Mouse (Mus musculus) lung, embryonic 14.5 days (tissue): ENCODE measurements around the gene Rpl27a. TPM values are rescaled to one million over a fixed set of nuclear protein-coding genes. Genes with fewer than 3 reads are reported as not detected.

Source experiments
- ATAC-seq: fragments of 200-750 bp; cut with Nextera tagmentation; 2 replicates; pipeline ENCODE4 v1.8.0; 2017; ENCODE audit warnings: mild to moderate bottlenecking, moderate TSS enrichment, moderate library complexity; ENCODE audit not compliant: insufficient read depth
- DNase-seq: peaks from one replicate; pipeline ENCODE4 v3.0.0-alpha.2; 2015
- H3K27ac ChIP-seq: fragments of 300-500 bp; sonication (generic); 2 replicates; pipeline ENCODE4 v1.5.1; 2014; ENCODE audit warnings: low read depth, mild to moderate bottlenecking, moderate library complexity
- H3K27me3 ChIP-seq: fragments of 300-500 bp; sonication (generic); 2 replicates; pipeline ENCODE4 v1.6.1; 2014; ENCODE audit warnings: low read length, control low read depth; ENCODE audit not compliant: insufficient read depth
- H3K36me3 ChIP-seq: fragments of 300-500 bp; sonication (generic); 2 replicates; pipeline ENCODE4 v1.6.1; 2014; ENCODE audit warnings: control low read depth; ENCODE audit not compliant: insufficient read depth
- H3K4me1 ChIP-seq: fragments of 300-500 bp; sonication (generic); 2 replicates; pipeline ENCODE4 v1.6.1; 2014; ENCODE audit warnings: antibody characterized with exemption, control low read depth; ENCODE audit not compliant: insufficient read depth
- H3K4me2 ChIP-seq: fragments of 300-500 bp; sonication (generic); 2 replicates; pipeline ENCODE4 v1.6.1; 2014; ENCODE audit warnings: mild to moderate bottlenecking
- H3K4me3 ChIP-seq: fragments of 300-500 bp; sonication (generic); 2 replicates; pipeline ENCODE4 v1.5.1; 2014; ENCODE audit warnings: low read depth, low read length
- H3K9ac ChIP-seq: fragments of 300-500 bp; sonication (generic); 2 replicates; pipeline ENCODE4 v1.6.1; 2014
- H3K9me3 ChIP-seq: fragments of 300-500 bp; sonication (generic); 2 replicates; pipeline ENCODE4 v1.6.1; 2016; ENCODE audit warnings: low read depth, low read length, control low read depth
- CTCF ChIP-seq: IDR thresholded peaks from 2 replicates; pipeline ENCODE4 v1.5.1; 2016; ENCODE audit warnings: antibody characterized with exemption, low read depth
- WGBS: fragments of 180-500 bp; shearing (Covaris S2); extraction: QIAGEN DNeasy Blood & Tissue Kit; methylation state at CpG from one replicate; pipeline ENCODE4 v1.1.7; 2014; 5-methylcytosine and 5-hydroxymethylcytosine counted together
- polyA plus RNA-seq: library from polyadenylated mRNA; unstranded; fragments of >200 nt; fragmentation: Nextera tagmentation; extraction: Ambion mirVana; gene quantifications from 2 replicates; pipeline ENCODE4 v1.2.1, GENCODE M21; 2014

Gene Rpl27a
- polyA plus RNA-seq, 1 experiment from 2014 or later: 166 TPM

DNA sequence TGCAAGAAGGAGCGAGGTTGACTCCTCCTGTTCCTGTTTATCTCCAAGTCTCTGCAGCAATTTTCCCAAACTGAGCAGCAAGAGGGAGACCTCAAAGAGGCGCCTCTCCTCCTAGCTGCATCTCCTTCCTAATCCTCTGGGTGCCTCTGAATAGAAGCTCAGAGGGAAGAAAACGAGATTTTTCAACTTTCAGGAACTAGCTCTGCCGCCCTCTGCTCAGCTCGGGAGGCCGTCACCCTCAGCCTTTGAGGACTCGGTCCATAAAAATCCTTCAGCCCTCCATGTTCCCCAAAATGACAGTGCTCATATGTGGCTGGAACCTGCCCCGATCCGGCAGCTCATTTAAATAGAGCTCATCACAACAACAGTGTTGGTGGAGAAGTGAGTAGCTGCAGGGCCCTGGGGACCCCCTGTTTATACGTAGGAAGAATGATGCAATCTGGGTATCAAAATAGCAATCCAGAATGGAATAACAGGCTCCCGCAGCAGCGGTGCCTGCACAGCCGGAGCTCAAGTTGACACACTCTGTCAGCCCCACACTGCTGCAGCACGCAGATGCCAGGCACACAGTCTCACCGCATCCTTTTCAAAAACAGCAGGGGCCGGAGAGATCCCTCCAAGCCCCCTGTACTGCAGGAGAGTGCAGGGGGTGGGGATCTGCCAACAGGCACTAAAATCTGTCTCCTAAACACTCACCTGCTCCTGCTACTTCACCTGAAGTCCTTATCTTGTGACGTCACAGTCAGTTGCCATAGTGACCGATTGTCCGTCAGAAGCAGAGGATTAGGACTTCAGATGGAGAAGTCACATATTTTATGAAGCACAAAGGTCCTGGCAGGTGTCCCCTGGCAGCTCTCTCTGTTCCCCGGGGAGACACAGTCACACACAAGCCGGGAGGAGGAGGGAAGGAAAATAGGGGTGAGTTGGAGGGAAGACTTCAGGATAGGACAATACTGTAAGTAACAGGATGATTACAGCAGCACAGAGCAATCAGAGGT, 25.3 kb upstream of the Rpl27a start:
- 10% methylated on average over 21 of the region's 21 CpGs for WGBS
- TF ChIP-seq CTCF: no peak
- peak overlapping the region; percentile 41 for H3K4me2 ChIP-seq
- H3K4me3 ChIP-seq: peak overlapping the region; percentile 8
- peak overlapping the region; percentile 26; the same call in 1 of the 2 replicates for H3K9ac ChIP-seq
- no peak overlapping the region for H3K27ac ChIP-seq
- DNase-seq (peak; percentile 43), ATAC-seq (0 out of 2 replicates have a peak, but pooled peaks have one; percentile 4)
- no peaks in the 10 kb centered on the region for H3K9me3 ChIP-seq
- H3K27me3 ChIP-seq: no peaks in the 10 kb centered on the region
- no peaks in the 10 kb centered on the region for H3K4me1 ChIP-seq
- no peaks in the 10 kb centered on the region for H3K36me3 ChIP-seq

DNA sequence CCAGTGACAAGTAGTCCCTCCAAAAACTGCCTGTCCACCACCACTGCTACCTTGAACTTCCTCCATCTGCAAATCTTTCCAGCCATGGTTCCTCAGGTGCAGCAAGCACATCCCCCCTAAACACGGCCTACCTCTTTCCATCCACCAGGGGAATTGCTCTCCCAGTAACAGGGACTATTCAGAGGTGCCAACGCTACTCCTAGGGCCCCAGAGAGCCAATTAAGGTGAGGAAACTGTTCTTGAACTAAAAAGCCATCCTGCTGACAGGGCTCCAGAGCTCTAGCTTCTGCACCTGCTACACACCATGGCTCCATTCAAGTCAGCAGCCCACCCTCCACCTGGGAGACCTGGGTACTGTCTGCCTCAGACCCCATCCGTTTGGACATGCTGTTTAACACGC, 21.4 kb upstream of the Rpl27a start:
- Histone ChIP-seq H3K4me3 (no peak overlapping the region), H3K27ac (no peak overlapping the region), H3K9ac (no peak overlapping the region), H3K4me1 (no peaks in the 10 kb centered on the region), H3K36me3 (no peaks in the 10 kb centered on the region), H3K4me2 (no peak overlapping the region), H3K27me3 (no peaks in the 10 kb centered on the region), H3K9me3 (no peaks in the 10 kb centered on the region)
- ATAC-seq (no peak), DNase-seq (no peak)
- WGBS: 63% methylated on average over 4 of the region's 4 CpGs
- TF ChIP-seq CTCF: no peak

DNA sequence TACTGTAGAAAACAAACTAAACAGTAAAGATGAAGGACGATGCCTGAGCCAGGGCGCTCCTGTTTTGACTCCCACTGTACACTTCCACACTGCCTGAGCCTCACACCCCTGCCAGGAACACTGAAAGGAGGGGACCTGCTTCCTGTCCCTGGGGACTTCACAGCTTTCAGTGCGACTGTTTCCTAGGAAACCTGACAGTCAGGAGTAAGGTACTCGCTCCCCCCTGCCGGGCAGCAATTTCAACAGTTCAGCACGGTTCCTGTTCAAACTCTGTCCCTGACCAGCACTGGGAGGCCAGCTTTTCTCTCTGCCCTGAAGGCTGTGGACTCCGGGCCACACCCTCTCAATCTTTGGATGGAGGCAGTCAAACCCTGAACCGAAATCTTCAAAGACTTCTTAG, 11.8 kb upstream of the Rpl27a start:
- H3K4me2 ChIP-seq: no peak overlapping the region
- no peaks in the 10 kb centered on the region for H3K4me1 ChIP-seq
- peak; percentile 54; the same call in 1 of the 2 replicates for ATAC-seq
- no peak overlapping the region for H3K4me3 ChIP-seq
- no peak overlapping the region for H3K27ac ChIP-seq
- no peaks in the 10 kb centered on the region for H3K27me3 ChIP-seq
- no peaks in the 10 kb centered on the region for H3K9me3 ChIP-seq
- no peaks in the 10 kb centered on the region for H3K36me3 ChIP-seq
- no peak for TF ChIP-seq CTCF
- WGBS: 8% methylated on average over 8 of the region's 8 CpGs
- DNase-seq: peak; percentile 42
- 0 out of 2 replicates have a peak overlapping the region, but pooled peaks have one; percentile 18 for H3K9ac ChIP-seq

DNA sequence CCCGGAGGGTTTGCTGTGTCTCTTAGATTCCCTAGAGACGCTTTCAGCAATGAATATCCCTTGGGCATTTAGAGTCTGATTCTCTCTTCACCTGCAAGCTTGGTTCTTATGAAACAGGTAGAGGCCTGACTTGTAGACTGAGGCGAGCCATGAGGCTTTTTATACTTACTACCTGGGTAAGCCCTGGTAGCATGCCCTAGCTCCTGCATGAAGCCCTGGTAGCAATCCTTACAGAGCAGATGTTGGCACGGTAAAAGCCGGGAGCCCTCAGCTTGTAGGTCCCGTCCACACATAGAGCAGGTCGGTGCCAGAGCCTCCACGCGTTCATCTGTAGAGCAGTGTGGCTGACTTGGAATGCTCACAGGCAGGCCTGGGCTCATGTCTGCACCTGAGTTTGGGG, 11.4 kb upstream of the Rpl27a start:
- H3K4me3 ChIP-seq: no peak overlapping the region
- no peak overlapping the region for H3K9ac ChIP-seq
- no peaks in the 10 kb centered on the region for H3K27me3 ChIP-seq
- no peak overlapping the region for H3K27ac ChIP-seq
- H3K4me1 ChIP-seq: no peaks in the 10 kb centered on the region
- H3K36me3 ChIP-seq: no peaks in the 10 kb centered on the region
- WGBS: 48% methylated on average over 9 of the region's 9 CpGs
- DNase-seq (no peak), ATAC-seq (no peak)
- no peak overlapping the region for H3K4me2 ChIP-seq
- no peak for TF ChIP-seq CTCF
- H3K9me3 ChIP-seq: no peaks in the 10 kb centered on the region

DNA sequence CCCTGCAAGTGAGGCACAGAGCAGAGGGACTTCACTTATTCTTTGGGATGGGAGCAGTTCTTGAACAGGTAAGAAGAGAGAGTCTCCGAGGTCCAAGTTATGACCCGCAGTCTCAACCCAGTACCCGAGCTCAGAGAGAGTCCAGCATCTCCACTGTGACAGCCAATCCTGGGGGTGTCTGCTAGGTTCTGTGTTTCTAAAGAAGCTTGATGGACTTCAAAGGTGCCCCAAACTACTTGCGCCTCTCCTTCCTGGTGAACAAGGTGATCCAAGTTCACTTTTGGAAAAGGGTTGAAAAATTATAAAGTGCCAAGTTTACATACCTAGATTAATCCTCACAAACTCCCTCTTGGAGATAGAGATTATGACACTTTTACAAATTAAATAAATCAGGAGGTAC, 10.9 kb upstream of the Rpl27a start, which contains the start of gene Trim66:
Trim66 (minus strand) TSS at position 101 of the 400 bp plus-strand sequence.
- 80% methylated on average over 4 of the region's 4 CpGs for WGBS
- no peaks in the 10 kb centered on the region for H3K4me1 ChIP-seq
- no peaks in the 10 kb centered on the region for H3K9me3 ChIP-seq
- no peaks in the 10 kb centered on the region for H3K36me3 ChIP-seq
- H3K4me2 ChIP-seq: no peak within 1 kb of the TSS
- H3K27ac ChIP-seq: no peak within 1 kb of the TSS
- H3K4me3 ChIP-seq: no peak within 1 kb of the TSS
- 0 out of 2 replicates have a peak within 1 kb of the TSS, but pooled peaks have one; percentile 18 for H3K9ac ChIP-seq
- no peak for TF ChIP-seq CTCF
- DNase-seq: no peak
- ATAC-seq: no peak
- H3K27me3 ChIP-seq: no peaks in the 10 kb centered on the region

DNA sequence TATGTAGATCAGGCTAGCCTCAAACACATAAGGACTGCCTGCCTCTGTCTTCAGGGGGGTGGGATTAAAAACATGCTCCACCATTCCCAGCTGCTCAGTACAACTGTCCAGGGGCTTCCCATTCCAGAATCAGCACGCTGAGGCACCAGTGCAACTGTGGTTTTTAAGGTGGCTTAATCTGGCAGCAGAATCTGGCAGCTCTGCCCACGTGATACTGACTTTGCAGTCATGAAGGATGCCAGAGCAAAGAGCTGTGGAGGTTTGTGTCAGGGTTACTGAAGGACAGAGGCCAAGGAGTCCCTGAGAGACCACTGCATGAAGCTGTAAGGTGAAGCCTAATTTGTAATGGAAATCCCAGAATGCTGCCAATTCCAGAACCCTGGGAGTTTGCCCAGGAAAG, 8.1 kb upstream of the Rpl27a start:
- H3K4me2 ChIP-seq: no peak overlapping the region
- no peak overlapping the region for H3K27ac ChIP-seq
- H3K9ac ChIP-seq: no peak overlapping the region
- no peaks in the 10 kb centered on the region for H3K4me1 ChIP-seq
- no peak for ATAC-seq
- H3K9me3 ChIP-seq: no peaks in the 10 kb centered on the region
- WGBS: 60% methylated on average over 2 of the region's 2 CpGs
- H3K36me3 ChIP-seq: no peaks in the 10 kb centered on the region
- no peak for TF ChIP-seq CTCF
- H3K4me3 ChIP-seq: no peak overlapping the region
- DNase-seq: no peak
- no peaks in the 10 kb centered on the region for H3K27me3 ChIP-seq

DNA sequence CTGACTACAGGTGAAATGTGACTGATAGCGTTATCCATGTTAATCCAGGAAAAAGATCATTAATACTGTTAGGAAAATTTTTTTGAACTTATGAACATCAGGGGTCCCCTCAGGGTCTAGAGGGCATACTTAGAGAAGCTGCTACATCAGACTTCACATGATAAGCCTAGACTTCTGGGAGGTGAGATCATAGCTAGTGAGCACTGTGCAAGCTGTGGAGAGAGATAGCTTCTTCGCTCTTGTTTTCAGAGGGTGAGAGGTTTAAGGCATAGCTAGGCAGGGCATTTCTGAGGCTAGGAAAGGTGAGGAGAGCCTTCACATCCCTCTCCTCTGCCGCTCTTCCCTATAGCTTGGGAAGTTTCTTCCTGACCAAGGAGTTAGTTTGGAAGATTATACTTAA, 7.1 kb upstream of the Rpl27a start:
- 80% methylated on average over 3 of the region's 3 CpGs for WGBS
- H3K4me1 ChIP-seq: no peaks in the 10 kb centered on the region
- TF ChIP-seq CTCF: no peak

More for the DNA sequence above, 7.1 kb upstream of the Rpl27a start:
- no peaks in the 10 kb centered on the region for H3K27me3 ChIP-seq
- DNase-seq (no peak), ATAC-seq (no peak)
- no peaks in the 10 kb centered on the region for H3K9me3 ChIP-seq
- no peaks in the 10 kb centered on the region for H3K36me3 ChIP-seq
- no peak overlapping the region for H3K4me2 ChIP-seq
- no peak overlapping the region for H3K4me3 ChIP-seq
- H3K9ac ChIP-seq: no peak overlapping the region
- H3K27ac ChIP-seq: no peak overlapping the region
